Mouse (Mus musculus) brain, embryonic 14.5 days (tissue): ENCODE results near the gene 5830473C10Rik. TPM values are rescaled to one million over a fixed set of nuclear protein-coding genes. Genes with fewer than 3 reads are reported as not detected.
"Not testable (repeated sequence)": the region's sequence is repeated elsewhere in the genome, so short reads cannot be mapped to it uniquely, and the experiment has no call there.

Experiments
- DNase-seq: peaks from one replicate; pipeline ENCODE4 v3.0.0-alpha.2; 2011; ENCODE audit warnings: low read depth
- CTCF ChIP-seq: fragments of 200-500 bp; IDR thresholded peaks from 2 replicates; pipeline ENCODE4 v1.5.1; 2012; ENCODE audit warnings: inconsistent platforms, mild to moderate bottlenecking, moderate library complexity, borderline replicate concordance; ENCODE audit not compliant: insufficient read depth, insufficient read length; ENCODE audit errors: extremely low read depth
- POLR2A ChIP-seq: fragments of 200-500 bp; IDR thresholded peaks from 2 replicates; pipeline ENCODE4 v1.6.1; 2012; ENCODE audit warnings: mild to moderate bottlenecking, inconsistent platforms, borderline replicate concordance; ENCODE audit not compliant: poor library complexity, insufficient read depth, insufficient read length, severe bottlenecking; ENCODE audit errors: extremely low read depth
- polyA plus RNA-seq: library from polyadenylated mRNA; depleted of rRNA; stranded (reverse); fragments of >200 nt; gene quantifications from 2 replicates; pipeline ENCODE4 v1.2.3, GENCODE M21; 2012

5830473C10Rik gene
- polyA plus RNA-seq, 1 experiment: 0.03 TPM

GRCm38 (mm10) chr5:90596155-90596554, 35.2 kb downstream of the 5830473C10Rik start:
- DNase-seq: no peak

GRCm38 (mm10) chr5:90601469-90601868, 40.6 kb downstream of the 5830473C10Rik start:
- TF ChIP-seq CTCF: peak; percentile 64; the same call in 1 of the 2 replicates
- TF ChIP-seq POLR2A: no peak
- peak; percentile 74 for DNase-seq

More at GRCm38 (mm10) chr5:90596155-90596554, 35.2 kb downstream of the 5830473C10Rik start:
- no peak for TF ChIP-seq CTCF
- no peak for TF ChIP-seq POLR2A

GRCm38 (mm10) chr5:90603407-90603923, 42.6 kb downstream of the 5830473C10Rik start:
- TF ChIP-seq CTCF (no peak), POLR2A (no peak)
- peak; percentile 40 for DNase-seq

- DNase-seq: no peak
- no peak for TF ChIP-seq POLR2A
- no peak for TF ChIP-seq CTCF
Measured at GRCm38 (mm10) chr5:90608906-90609305, 48.0 kb downstream of the 5830473C10Rik start.

- TF ChIP-seq CTCF (no peak), POLR2A (no peak)
- no peak for DNase-seq
Measured at GRCm38 (mm10) chr5:90611388-90611787, 50.5 kb downstream of the 5830473C10Rik start.

GRCm38 (mm10) chr5:90611996-90612611, 51.2 kb downstream of the 5830473C10Rik start:
- TF ChIP-seq CTCF (no peak), POLR2A (no peak)
- no peak for DNase-seq

GRCm38 (mm10) chr5:90612751-90613150, 51.8 kb downstream of the 5830473C10Rik start:
- DNase-seq: not testable (repeated sequence)

GRCm38 (mm10) chr5:90617859-90618258, 57.0 kb downstream of the 5830473C10Rik start:
- TF ChIP-seq POLR2A (no peak), CTCF (no peak)
- no peak for DNase-seq

GRCm38 (mm10) chr5:90621316-90621715, 60.4 kb downstream of the 5830473C10Rik start:
- no peak for DNase-seq
- TF ChIP-seq CTCF (no peak), POLR2A (no peak)

- no peak for DNase-seq
- TF ChIP-seq CTCF (no peak), POLR2A (no peak)
Measured at GRCm38 (mm10) chr5:90621726-90622125, 60.8 kb downstream of the 5830473C10Rik start.

- no peak for DNase-seq
- no peak for TF ChIP-seq CTCF
- no peak for TF ChIP-seq POLR2A
Measured at GRCm38 (mm10) chr5:90623209-90623608, 62.3 kb downstream of the 5830473C10Rik start.

- TF ChIP-seq CTCF (no peak), POLR2A (no peak)
- DNase-seq: no peak
Measured at GRCm38 (mm10) chr5:90624708-90625425, 64.0 kb downstream of the 5830473C10Rik start.
